Mouse (Mus musculus) layer of hippocampus, adult 18-20 months (tissue): Measurements from ENCODE around the gene F2r. TPM values are rescaled to one million over a fixed set of nuclear protein-coding genes. Genes with fewer than 3 reads are reported as not detected.
A peak's percentile ranks its signal among the peaks of the same experiment; 100 is the strongest.

Experiments
- DNase-seq, 2 experiments: peaks; one replicate each; pipeline ENCODE4 v3.0.0; 2022; ENCODE audit warnings: low spot score in 2 of 2
- total RNA-seq, 2 experiments: library from RNA; stranded (reverse); gene quantifications; 2 replicates each; pipeline ENCODE4 v1.2.3; 2021

The F2r gene
- total RNA-seq, 2 experiments from 2014 or later = 3.7 to 4.0 TPM

DNA sequence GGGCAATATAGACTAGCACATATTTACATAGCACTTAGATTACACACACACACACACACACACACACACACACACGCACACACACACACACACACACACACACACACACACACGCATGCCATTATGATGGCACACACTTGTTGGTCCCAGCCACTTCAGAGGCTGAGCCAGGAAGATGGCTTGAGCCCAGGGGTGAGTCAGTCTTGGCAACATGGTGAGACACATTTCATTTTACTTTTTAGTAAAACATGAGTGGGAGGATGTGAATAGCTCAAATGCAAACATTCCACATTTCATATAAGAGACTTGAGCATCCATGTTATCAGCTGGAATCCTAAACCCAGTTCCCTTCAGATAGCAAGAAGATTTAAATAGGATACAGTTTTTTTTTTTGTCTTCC is 15.1 kb upstream of the F2r start:
- peak in 1 of 2 experiments; percentile 35 for DNase-seq

DNA sequence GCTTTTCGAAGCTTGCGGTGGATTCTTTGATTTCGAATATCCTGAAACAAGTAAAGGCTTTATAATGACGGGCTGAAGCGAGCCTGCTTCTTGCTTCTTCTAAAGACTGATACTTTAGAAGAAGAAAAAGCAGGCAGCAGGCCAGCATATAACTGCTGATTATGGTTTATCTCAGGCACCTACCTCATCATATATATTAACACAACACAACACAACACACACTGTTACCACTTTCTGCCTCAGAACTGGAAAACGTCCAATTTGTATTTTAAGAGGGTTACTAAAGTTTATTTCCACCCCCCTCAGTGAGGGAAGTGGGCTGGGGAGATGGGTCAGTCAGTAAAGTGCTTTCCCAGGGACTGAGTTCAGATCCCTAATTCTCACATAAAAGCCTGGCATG is 13.9 kb upstream of the F2r start:
- DNase-seq = no peak

DNA sequence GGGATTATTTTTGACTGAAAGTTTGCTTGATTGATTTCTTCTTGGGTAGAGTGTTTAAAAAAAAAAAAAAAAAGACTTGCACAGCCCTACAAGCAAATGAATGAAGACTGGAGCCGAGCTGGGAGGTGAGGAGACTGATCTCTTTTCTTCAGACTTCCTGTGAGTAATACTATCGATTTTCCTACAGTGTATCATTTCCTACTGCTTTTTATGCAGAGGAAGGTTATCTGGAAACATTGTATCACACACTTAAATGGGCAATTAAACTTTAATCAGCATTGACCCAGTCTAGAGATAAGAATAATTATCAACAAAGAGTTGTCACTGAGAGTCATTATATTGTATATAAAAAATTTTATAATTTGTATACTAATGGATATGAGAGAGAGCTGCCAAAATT is 12.5 kb upstream of the F2r start:
- no peak for DNase-seq

DNA sequence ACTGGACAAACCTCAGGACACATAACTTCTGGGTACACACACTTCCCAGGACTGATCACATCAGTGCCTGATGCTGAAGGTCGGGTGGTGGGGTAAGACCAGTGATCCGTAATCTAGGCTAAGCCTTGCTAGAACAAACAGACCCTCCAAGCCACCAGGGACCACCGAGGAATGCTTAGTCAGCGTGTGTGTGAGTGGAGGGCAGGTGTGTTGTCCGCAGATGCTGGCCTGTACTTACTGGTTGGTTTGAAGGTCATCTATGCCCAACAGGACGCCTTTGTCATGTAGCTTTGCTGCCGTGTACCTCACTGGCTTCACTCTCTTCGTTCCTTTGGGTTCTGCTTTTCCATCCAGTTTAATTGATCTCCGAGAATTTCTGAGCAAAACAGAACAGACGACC is 11.5 kb upstream of the F2r start:
- DNase-seq = no peak

DNA sequence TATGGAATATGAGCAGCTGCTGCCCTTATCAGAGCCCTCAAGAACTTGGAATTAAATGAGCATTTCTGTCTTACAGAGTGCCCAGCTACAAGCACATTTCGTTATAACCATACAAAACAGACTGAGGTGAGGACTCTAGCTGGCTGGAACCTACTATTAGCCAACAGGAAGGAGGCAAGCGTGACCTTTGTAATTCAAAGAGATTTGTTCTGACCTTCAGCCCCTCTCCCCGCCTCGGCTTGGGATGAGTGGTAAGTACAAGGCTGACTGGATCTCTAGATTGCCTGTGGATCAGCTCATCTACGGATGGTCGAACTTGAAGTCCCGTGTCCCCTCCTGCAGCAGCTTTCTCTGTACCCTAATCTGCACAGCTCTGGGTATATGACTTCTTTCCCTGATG is 8.4 kb upstream of the F2r start:
- no peak for DNase-seq

DNA sequence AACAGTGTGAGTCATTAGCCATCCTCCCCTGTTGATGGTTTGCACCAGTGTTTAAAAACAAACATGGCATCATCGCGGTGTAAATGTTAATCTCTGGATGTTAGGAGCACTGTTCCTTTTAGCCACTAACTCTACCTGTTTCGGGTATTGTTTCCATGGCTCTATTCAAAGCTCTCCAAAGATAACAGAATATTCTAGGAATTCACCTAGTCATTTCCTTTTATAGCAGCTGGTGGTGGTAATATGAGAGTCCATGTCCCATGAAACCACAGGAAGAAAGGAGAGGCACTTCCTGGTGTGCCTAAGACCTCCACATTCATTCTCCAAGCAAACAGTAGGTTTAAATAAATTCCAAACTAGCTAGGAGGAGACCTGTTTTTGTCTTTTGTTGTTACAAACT is 4.8 kb upstream of the F2r start:
- no peak for DNase-seq

DNA sequence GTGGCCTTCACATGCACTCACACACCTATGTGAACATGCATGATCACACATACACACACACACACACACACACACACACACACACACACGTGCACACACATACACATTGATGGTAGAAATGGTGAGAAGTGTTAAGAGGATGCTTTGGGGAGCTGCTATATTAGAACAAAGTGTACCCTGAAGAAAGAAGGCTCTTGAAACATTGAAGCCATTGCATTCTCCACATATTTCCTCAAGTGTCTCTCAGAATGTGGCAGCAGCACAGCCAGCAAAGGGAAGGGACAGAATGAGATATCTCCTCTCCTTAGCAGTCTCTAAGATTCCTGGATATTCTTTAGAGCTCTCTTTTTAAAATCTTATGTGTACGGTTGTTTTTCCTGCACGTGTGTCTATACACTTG is 3.3 kb upstream of the F2r start:
- no peak for DNase-seq

DNA sequence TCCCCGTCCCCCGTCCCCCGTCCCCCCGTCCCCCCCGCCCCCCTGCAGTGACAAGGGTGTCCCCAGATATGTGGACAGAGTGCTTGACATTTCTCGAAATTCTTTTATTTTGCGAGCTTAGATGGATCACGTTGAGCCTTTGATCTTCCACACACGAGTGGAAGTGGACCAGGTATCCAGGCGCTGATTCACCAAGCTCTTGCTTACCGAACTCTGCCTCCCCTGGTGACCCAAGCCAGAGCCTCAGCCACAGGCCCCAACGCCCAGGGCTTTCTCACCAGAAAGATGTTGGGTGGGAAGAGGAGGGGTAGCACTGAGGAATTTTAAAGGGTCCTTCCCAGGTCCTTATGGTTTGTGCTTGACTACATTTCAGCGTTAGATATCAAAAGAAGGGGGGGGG is 572 bp upstream of the F2r start:
- no peak for DNase-seq

DNA sequence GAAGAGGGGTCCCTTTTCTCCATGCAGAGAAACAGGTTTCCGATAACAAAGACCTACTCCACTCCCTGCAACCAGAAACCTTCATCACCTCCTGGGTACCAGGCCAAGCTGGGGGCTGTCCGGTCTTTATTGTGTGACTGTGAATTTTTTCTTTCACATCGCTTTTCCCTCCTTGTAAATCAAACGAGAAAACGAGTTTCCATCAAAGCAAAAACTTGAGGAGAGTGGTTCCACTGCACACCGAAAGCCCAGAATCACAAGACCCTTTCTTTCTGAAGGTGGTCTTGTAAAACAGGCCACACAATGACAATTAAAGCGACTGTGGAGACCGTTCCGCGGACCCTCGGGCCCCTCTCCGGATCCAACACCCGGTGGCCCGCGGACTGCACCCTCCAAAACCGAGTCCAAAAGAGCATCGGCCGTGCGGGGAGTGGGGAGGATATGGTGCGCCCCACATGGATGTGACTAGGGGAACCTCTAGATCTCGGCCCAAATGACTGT is 566 bp downstream of the F2r start:
- DNase-seq = no peak

DNA sequence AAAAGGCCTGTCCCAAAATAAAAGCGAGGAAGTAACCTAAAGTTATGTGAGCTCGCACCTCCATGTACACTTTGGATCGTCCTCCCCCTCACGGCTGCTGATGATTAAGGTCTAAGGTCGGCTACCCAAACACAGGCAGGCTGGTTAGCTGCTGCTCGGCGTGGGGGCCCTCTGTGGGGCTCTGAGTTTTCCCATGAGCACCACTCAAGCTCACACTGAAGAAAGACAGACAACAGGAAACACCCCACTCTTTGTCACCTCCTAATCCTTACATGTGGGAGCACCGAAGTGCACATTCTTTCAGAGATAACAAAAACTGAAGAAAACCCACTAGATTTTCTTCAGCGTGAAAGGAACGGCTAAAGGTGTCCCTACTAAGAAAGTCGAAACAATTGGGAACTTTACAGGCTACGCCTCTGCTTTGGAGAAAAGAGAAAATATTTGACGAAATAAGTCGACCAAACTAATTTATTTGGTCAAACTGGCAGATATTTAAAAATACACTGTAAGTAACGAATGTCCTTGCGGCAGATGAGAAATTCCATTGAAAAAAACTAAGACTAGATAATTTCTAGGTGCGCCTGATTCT is 1.1 kb downstream of the F2r start:
- DNase-seq = no peak

DNA sequence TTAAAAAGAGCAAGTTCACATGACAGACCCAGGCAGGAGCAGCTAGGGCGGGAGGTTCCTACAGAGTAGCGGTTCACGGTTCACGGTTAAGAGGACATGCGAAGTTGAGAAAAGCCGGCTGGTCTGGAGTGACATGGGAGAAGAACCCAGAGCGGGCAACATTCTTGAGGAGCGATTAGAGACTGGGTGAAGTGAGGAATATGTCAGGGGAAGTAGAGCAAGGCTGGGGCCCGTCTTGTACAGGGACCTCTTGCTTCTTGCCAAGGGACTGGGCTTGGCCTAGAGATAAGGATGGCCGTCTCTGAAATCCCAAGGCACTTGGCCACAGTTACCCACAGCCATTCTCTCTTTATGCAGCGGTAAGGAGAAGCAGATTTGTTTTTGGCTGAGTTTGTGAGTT is 1.8 kb downstream of the F2r start:
- DNase-seq = no peak

DNA sequence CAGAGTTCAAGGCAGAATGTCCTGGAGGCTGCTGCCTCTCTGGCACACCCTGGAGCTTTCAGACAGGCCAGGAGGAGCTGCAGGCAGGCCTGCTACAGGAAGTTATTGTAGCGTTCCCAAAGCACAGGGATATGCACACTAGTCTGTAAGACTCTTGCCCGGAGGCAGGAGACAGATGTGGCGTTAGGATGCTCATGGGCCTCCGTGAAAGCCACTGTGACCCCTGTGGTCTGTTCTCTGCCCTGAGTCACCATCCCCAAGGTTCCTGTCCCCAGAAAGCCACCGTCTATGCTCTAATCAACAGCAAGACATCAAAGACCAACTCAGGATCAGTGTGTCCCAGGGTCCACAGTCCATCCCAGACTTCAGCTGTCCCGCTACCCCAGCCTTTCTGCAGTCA is 3.5 kb downstream of the F2r start:
- no peak for DNase-seq

DNA sequence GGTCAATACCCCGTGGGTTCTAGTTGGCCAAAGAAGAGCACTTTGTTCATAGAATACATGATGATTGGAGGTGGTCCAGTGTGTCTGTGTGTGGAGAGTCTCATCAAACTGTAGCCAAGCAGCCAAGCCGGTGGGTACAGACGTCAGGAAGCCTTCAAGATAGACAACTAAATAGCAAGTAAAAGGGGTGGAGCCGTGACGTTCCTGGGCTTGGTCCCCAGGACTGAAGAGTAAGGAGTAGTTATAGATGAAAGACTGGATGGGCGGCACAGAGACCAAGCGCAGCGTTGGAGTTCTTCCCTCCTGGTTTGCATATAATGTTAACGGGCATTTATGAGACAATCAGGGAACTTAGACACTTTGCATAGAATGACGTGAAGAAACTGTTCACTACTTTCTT is 6.0 kb downstream of the F2r start:
- DNase-seq = no peak

DNA sequence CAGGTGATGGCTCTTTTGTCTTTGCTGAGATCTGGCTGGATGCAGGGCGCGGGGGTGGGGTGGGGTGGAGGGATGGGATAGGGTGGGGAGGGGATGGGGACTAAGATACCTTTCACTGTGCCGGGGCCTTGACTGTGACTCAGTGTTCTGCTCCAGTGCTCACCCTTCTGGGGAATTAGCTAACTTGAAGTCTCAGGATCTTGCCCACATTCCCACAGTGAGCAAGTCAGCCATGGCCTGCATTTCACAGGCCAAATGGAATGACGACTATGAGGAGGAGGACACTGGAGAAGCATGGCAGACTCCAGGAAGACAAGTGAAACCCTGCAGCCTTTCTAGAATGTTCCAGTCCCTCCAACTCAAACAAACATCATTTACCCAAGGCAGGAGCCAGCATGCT is 6.5 kb downstream of the F2r start:
- no peak for DNase-seq

DNA sequence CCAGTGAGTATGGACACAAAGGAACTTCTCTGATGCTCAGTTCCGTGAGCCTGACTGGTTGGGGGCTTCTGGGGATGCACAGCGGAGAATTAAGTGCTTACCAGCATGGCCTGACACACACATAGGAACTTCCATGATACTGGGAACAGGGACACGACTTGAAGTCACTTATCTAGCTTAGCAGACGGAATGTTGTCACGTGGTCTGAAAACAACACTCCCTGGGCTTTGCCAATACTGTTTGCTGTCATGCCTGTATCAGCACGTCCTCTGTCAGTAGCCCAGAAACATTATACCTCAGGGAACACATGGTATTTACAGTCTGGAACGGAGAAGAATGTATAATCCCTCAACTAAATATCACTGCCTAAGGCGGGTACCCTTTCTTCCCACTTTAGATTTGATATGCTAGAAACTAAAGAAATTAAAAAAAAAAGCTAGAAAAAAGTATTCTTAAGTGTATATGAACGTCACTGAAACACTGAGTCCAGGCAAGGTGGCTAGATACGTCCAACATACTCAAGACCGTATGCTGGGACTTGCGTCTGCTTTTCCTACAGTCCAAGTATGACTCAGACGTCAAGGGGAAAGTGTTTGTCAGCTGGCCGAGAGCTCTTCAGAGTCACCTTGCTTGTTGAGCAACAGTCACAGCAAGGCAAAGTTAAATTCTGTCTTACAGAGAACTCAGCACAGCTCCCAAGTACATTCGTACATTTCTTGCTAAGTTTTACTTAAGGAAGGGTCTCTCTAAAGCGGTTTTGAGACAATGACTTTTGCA is 7.3 kb downstream of the F2r start:
- no peak for DNase-seq

DNA sequence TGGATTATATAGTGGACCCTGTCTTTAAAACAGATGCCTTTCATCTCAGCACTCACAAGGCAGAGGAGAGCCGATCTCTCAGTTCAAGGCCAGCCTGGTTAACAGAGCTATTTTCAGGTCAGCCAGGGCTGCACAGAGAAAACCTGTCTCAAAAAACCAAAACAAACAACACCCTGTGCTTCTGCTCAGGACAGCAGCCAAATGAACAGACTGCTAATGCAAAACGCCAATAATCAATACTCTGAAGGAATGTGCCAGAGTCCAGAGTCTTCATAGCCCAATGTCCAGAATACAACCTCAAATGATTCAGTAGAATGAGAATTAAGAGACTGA is 9.2 kb downstream of the F2r start:
- DNase-seq = no peak

DNA sequence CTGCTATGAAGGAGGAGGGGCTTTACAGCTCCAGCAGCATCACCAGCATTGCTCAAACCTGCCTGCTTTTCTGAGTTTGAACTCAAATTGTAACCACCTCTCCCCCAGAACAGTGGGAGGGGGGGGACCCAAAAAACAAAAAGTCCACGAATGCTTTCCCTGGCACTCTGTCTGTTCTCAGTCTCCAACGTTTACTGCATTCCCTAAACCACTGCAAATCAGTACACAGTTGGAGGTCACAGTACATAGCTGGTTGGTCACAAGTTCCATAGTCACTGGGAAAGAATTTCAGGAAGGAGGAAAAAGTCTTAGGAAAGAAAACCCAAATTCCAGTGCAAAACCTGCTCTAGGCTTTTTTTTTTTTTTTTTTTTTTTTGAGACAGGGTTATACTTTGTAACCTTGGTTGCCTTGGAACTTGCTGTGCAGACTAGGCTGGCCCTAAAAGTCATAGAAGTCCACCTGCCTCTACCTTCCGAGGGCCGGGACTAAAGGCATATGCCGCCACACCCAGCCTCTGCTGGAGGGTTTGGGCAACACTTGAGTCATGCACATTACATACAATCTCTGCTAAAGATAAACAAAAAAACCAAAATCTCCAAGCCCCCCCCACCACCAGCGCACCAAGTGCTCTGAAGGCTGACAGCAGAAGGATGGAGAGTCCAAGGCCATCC is 9.7 kb downstream of the F2r start:
- no peak for DNase-seq

DNA sequence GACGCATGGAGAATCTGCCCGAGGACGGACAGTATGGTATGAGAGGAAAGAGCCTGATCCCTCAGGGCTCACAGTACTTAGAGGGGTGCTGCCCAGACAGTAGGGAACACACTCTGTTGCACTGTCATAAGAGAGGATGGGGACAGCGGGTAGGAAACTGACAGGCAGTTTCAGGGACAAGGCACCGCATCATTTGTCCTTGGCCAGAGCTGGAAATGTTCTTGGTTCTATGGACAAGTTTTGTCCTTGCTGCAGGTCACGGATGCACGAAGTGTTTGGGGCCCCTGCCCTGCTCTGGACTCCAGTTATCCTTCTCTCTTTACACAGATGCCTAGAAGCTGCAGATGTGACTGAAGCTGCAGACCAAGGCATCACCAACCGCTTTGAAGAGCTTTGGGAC is 11.3 kb downstream of the F2r start:
- no peak for DNase-seq

DNA sequence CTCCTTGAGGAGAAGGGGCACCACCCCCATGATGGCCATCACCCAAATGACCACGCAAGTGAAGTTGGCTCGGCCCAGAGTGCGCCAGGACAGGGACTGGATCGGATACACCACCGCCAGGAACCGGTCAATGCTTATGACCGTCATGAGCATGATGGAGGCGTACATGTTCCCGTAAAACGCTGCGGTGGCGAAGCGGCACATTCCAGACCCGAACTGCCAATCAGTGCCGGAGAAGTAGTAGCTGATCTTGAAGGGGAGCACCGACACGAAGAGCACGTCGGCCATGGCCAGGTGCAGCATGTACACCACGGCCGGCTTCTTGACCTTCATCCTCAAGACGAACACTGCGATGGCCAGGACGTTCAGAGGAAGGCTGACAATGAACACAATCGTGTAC is 14.0 kb downstream of the F2r start:
- no peak for DNase-seq

DNA sequence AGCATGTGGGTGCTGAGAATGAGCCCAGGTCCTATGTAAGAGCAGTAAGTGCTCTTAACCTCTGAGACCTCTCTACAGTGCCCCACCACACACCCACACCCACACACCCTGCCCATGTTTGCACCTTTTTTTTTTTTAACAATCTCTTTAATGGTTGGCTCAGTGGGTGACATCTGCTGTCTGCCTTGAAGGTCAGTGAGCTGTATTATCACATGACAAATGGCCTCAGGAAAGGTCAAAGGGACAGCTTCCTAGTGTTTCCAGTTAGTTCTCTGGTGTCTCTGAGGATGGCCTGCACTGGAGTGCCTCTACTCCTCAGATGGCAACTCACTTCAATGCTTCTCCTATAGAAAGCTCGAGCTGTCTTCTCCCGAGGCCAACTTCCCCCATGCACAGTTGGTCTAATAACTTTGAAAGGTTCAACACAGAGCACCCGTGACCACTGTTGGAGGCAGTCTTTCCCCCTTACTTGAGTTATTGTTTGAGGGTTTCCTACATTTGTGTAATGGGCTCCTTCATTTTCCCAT is 18.4 kb downstream of the F2r start:
- no peak for DNase-seq

DNA sequence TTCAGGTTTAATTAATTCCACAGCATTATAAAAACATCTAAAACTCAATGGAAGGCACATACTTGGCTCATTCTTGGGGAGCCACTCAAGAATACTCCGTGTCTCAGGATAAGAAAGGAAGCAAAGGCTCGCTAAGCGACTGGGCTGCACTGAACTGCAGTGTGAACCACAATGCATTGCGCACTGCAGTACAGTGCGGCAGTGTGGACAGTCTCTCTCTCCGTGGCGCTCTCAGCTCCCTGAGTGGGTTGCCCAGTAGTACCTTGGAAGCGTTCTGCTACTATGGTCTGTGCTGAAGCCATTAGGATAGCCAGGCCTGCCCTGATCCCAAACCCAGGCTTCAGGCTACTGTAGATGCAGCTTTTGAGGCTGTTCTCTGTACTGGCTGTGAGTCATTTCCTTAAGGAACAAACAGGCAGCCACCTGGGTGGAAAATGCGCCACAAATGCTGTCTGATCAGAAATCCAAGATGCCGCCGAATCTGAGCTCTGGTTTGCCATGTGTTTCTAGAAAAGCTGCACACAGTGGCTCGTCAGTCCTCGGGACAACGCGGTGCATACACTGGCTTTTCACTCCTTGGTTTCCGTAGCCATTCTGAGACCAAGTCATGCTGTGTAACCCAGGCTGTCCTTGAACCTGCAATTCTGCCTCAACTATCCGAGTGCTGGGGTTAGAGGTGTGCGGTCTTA is 19.9 kb downstream of the F2r start:
- DNase-seq = no peak

DNA sequence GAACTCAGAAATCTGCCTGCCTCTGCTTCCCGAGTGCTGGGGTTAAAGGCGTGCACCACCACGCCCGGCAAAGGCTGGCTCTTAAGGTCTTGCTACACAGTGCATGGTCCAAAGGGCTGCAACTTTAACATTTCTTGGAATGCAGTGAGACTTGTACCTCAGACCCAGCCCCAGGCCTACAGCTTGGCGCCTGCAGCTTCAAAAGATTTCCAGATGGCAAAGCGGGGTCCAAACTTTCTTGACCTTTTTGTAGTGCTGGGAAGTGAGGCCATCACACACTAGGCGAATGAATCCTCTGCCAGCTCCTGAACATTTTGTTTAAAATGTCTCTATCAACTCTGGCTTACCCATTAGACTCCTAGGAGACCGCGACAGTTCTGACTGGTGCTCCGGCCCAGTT is 20.7 kb downstream of the F2r start:
- DNase-seq = no peak
